Mouse (Mus musculus) thymus, postnatal 10 days (tissue): ENCODE data around the gene Ndufa5.

ENCODE experiments used
- DNase-seq, 2 experiments: peaks; one replicate each; pipeline ENCODE4 v3.0.0; 2021; ENCODE audit warnings: low spot score in 2 of 2

Ndufa5 gene

GRCm38 (mm10) chr6:24527155-24528063 is at the start of gene Ndufa5:
Gene Ndufa5 (minus strand): TSS chr6:24528013.
- peak; percentile 92 for DNase-seq

- DNase-seq = no peak
These were observed 45.5 kb upstream of the Ndufa5 start for GRCm38 (mm10) chr6:24573319-24573718.

- DNase-seq = no peak
These were observed 44.6 kb upstream of the Ndufa5 start for GRCm38 (mm10) chr6:24572431-24572830.

- DNase-seq = no peak
These were observed 43.3 kb upstream of the Ndufa5 start for GRCm38 (mm10) chr6:24571126-24571525.

- DNase-seq = no peak
These were observed 42.5 kb upstream of the Ndufa5 start for GRCm38 (mm10) chr6:24570278-24570677.

GRCm38 (mm10) chr6:24569711-24570110 is 41.9 kb upstream of the Ndufa5 start:
- DNase-seq = no peak

GRCm38 (mm10) chr6:24568963-24569362 is 41.1 kb upstream of the Ndufa5 start:
- no peak for DNase-seq

- DNase-seq = no peak
These were observed 37.1 kb upstream of the Ndufa5 start for GRCm38 (mm10) chr6:24564886-24565285.

GRCm38 (mm10) chr6:24564081-24564480 is 36.3 kb upstream of the Ndufa5 start:
- DNase-seq = no peak

- DNase-seq = no peak
These were observed 27.7 kb upstream of the Ndufa5 start for GRCm38 (mm10) chr6:24555488-24555887.

- DNase-seq = no peak
These were observed 26.7 kb upstream of the Ndufa5 start for GRCm38 (mm10) chr6:24554427-24555086.

- no peak for DNase-seq
These were observed 24.2 kb upstream of the Ndufa5 start for GRCm38 (mm10) chr6:24552046-24552445.

- DNase-seq = no peak
These were observed 22.0 kb upstream of the Ndufa5 start for GRCm38 (mm10) chr6:24549801-24550200.

GRCm38 (mm10) chr6:24546716-24547420 is 19.1 kb upstream of the Ndufa5 start:
- DNase-seq = no peak

- DNase-seq = no peak
These were observed 15.3 kb upstream of the Ndufa5 start for GRCm38 (mm10) chr6:24543119-24543591.

- no peak for DNase-seq
These were observed 14.6 kb upstream of the Ndufa5 start for GRCm38 (mm10) chr6:24542393-24542792.

- no peak for DNase-seq
These were observed 12.3 kb upstream of the Ndufa5 start for GRCm38 (mm10) chr6:24540106-24540505.

- DNase-seq = no peak
These were observed 10.6 kb upstream of the Ndufa5 start for GRCm38 (mm10) chr6:24538435-24538834.

- no peak for DNase-seq
These were observed 5.0 kb upstream of the Ndufa5 start for GRCm38 (mm10) chr6:24532804-24533203.

- no peak for DNase-seq
These were observed 3.1 kb upstream of the Ndufa5 start for GRCm38 (mm10) chr6:24530711-24531420.

GRCm38 (mm10) chr6:24530166-24530565 is 2.4 kb upstream of the Ndufa5 start:
- DNase-seq = peak; percentile 12 to 27

GRCm38 (mm10) chr6:24528064-24528243 is 141 bp upstream of the Ndufa5 start, which contains the start of gene Asb15:
Gene Asb15 (plus strand): TSS chr6:24528144.
- DNase-seq = no peak
